Mouse (Mus musculus) brain, embryonic 14.5 days (tissue): ENCODE results near the gene Dpp3.

Experiments used
- CTCF ChIP-seq: fragments of 200-500 bp; IDR thresholded peaks from 2 replicates; pipeline ENCODE4 v1.5.1; 2012; ENCODE audit warnings: inconsistent platforms, mild to moderate bottlenecking, moderate library complexity, borderline replicate concordance; ENCODE audit not compliant: insufficient read depth, insufficient read length; ENCODE audit errors: extremely low read depth
- POLR2A ChIP-seq: fragments of 200-500 bp; IDR thresholded peaks from 2 replicates; pipeline ENCODE4 v1.6.1; 2012; ENCODE audit warnings: mild to moderate bottlenecking, inconsistent platforms, borderline replicate concordance; ENCODE audit not compliant: poor library complexity, insufficient read depth, insufficient read length, severe bottlenecking; ENCODE audit errors: extremely low read depth

DNA sequence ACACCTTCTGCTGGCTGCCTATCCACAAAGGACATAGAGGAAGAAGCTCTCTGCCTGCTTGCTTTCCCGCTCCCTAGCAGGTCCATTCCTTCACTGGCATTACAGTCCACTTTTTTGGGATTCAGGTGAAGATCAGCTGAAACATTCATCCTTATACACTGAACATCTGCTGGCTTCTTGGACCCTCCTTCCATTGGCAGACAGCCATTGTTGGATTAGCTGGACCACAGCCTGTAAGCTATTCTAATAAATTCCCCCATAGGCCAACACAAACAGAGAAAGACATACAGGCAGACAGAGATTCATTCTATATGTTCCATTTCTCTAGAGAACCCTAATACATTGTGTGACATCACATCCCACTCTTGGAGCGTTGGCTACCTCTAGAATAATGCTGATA lies 8.8 kb upstream of the Dpp3 start:
- TF ChIP-seq POLR2A: no peak
- no peak for TF ChIP-seq CTCF
